Mouse (Mus musculus): ENCODE results near the gene Nup98.

DNA sequence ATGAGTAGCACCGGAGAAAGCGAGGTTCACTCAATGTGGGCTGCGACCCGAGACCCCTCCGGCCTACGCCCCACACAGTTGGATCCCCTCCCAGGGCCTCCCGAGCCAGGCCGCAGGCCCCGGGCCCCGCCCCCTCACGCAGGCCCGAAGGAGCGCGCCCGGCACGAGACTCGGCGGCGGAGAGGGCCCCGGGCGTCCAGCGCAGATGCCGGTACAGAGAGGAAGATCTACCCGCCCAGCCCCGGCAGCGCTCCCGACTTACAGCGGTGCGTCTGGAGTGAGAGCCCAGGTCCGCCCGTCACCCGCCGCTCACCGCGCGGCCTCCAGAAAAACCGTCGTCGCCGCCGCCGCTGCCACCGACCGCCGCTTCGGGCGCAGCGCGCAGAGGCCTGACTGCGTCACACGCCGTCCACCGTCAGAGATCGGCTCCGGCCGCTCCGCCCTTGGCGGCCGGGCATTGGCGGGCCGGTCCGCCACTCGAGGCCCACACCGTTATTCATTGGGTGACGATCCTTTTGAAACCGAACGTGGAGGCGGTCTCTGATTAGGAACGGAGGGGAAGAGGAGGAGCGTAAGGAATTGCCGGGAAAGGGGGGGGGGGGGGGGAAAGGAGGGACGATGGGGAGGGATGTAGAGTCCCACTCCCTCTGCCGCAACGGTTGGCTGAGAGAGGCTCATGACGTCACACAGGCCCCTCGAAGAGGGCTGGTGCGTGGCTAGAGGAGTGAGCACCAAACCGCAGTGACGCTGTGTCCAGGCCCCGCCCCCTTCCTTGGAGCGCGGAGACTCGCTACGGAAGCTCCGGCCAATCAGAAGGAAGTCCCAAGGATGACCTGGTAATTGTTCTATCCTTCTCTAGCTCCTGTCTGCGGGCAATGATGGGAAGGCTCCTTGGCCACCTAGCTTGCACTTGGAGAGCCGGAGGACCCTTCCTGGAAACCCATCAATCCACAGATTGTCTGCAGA lies at the start of gene Nup98, which contains the start of gene Pgap2:
- TF ChIP-seq POLR2A (IDR thresholded peaks at IDR 0.05; ENCODE audit: control insufficient read depth in 1 of 2, insufficient read depth in 1 of 2, low read depth in 1 of 2, low read length in 2 of 2, poor library complexity in 1 of 2) (peak; percentile 85 to 87), RAD21 (IDR thresholded peaks at IDR 0.05; ENCODE audit: low read depth, low read length) (no peak), GABPA (IDR thresholded peaks at IDR 0.05; ENCODE audit: low read depth, low read length) (peak; percentile 1; the same call in 1 of the 2 replicates), E2F4 (IDR thresholded peaks at IDR 0.05; ENCODE audit: borderline replicate concordance, low read depth, low read length) (no peak), EP300 (IDR thresholded peaks at IDR 0.05; ENCODE audit: low read depth in 1 of 2, low read length in 2 of 2) (no peak), USF2 (IDR thresholded peaks at IDR 0.05; ENCODE audit: borderline replicate concordance in 1 of 2, insufficient read depth in 1 of 2, low read depth in 1 of 2, low read length in 2 of 2) (no peak), CTCF (IDR thresholded peaks at IDR 0.05 in 2 of 3, conservative IDR thresholded peaks at IDR 0.05 in 1 of 3; ENCODE audit: control insufficient read depth in 1 of 3, insufficient read depth in 1 of 3, low read depth in 2 of 3, low read length in 3 of 3, poor library complexity in 1 of 3, severe bottlenecking in 1 of 3) (no peak; a peak in 1 of 6 replicates), POLR2AphosphoS5 (IDR thresholded peaks at IDR 0.05; ENCODE audit: borderline replicate concordance, low read depth, low read length) (no peak), SMC3 (IDR thresholded peaks at IDR 0.05; ENCODE audit: low read depth, low read length) (no peak), MAFK (IDR thresholded peaks at IDR 0.05; ENCODE audit: borderline replicate concordance, low read depth, low read length) (no peak), ZMIZ1 (IDR thresholded peaks at IDR 0.05; ENCODE audit: low read depth, low read length) (peak; percentile 35)

Measured in MEL (cell line).